Mouse (Mus musculus): ENCODE data around the gene Alkbh4. TPM values are rescaled to one million over a fixed set of nuclear protein-coding genes. Genes with fewer than 3 reads are reported as not detected.
"Not testable (repeated sequence)": the region's sequence is repeated elsewhere in the genome, so short reads cannot be mapped to it uniquely, and the experiment has no call there.

Gene Alkbh4
- total RNA-seq (2021) = 1 to 10 TPM; 5.0 to 6.2 TPM
- long read RNA-seq, experiment 1, transcript Alkbh4-201 (3 exons, 1,773 nt) = major isoform, 5 of 6 reads
- long read RNA-seq, experiment 1, partial matches to known transcripts = 0 of 6 reads
- long read RNA-seq, experiment 1, other reads (novel, unspliced or antisense) = 0 of 6 reads
- long read RNA-seq, experiment 2, transcript Alkbh4-201 (3 exons, 1,773 nt) = major isoform, 7 of 10 reads
- long read RNA-seq, experiment 2, partial matches to known transcripts = 2 of 10 reads
- long read RNA-seq, experiment 2, other reads (novel, unspliced or antisense) = 0 of 10 reads

GRCm38 (mm10) chr5:136135571-136136291, at the start of gene Alkbh4, which contains the start of gene Lrwd1:
Gene Alkbh4, plus strand, starts transcription at chr5:136136146.
Gene Lrwd1, minus strand, starts transcription at chr5:136136074.
- DNase-seq = peak; percentile 95

- DNase-seq = no peak
These were observed 49.7 kb upstream of the Alkbh4 start for GRCm38 (mm10) chr5:136086290-136086689.

GRCm38 (mm10) chr5:136088821-136089575, 46.9 kb upstream of the Alkbh4 start:
- no peak for DNase-seq

GRCm38 (mm10) chr5:136091927-136092326, 44.0 kb upstream of the Alkbh4 start:
- no peak for DNase-seq

- DNase-seq = no peak
These were observed 41.5 kb upstream of the Alkbh4 start for GRCm38 (mm10) chr5:136094249-136095010.

- no peak for DNase-seq
These were observed 40.9 kb upstream of the Alkbh4 start for GRCm38 (mm10) chr5:136095089-136095488.

GRCm38 (mm10) chr5:136098536-136098935, 37.4 kb upstream of the Alkbh4 start:
- no peak for DNase-seq

- DNase-seq = peak; percentile 73
These were observed 33.7 kb upstream of the Alkbh4 start for GRCm38 (mm10) chr5:136102099-136102820.

GRCm38 (mm10) chr5:136104511-136104910, 31.4 kb upstream of the Alkbh4 start:
- peak; percentile 37 for DNase-seq

GRCm38 (mm10) chr5:136108486-136108885, 27.5 kb upstream of the Alkbh4 start:
- DNase-seq = no peak

GRCm38 (mm10) chr5:136109042-136109441, 26.9 kb upstream of the Alkbh4 start:
- no peak for DNase-seq

- DNase-seq = not testable (repeated sequence)
These were observed 22.4 kb upstream of the Alkbh4 start for GRCm38 (mm10) chr5:136113546-136113945.

GRCm38 (mm10) chr5:136115891-136116783, 19.8 kb upstream of the Alkbh4 start, which contains the start of gene Polr2j:
Gene Polr2j, plus strand, starts transcription at chr5:136116631.
- peak; percentile 97 for DNase-seq

GRCm38 (mm10) chr5:136116784-136117112, 19.2 kb upstream of the Alkbh4 start:
- DNase-seq = no peak

- DNase-seq = no peak
These were observed 13.8 kb upstream of the Alkbh4 start for GRCm38 (mm10) chr5:136122165-136122564.

- no peak for DNase-seq
These were observed 495 bp downstream of the Alkbh4 start for GRCm38 (mm10) chr5:136136292-136136990.

- DNase-seq = peak; percentile 60
These were observed 1.8 kb downstream of the Alkbh4 start for GRCm38 (mm10) chr5:136137658-136138274.

- no peak for DNase-seq
These were observed 3.4 kb downstream of the Alkbh4 start for GRCm38 (mm10) chr5:136139393-136139792.

- DNase-seq = no peak
These were observed 4.1 kb downstream of the Alkbh4 start for GRCm38 (mm10) chr5:136140057-136140482.

Measured in gastrocnemius, postnatal 10 days (tissue).